Mouse (Mus musculus): ENCODE data around the gene Zfp784.
"Not testable (repeated sequence)": the region's sequence is repeated elsewhere in the genome, so short reads cannot be mapped to it uniquely, and the experiment has no call there.

Zfp784 gene

GRCm38 (mm10) chr7:5019576-5019975 is 18.7 kb downstream of the Zfp784 start:
- DNase-seq, result not testable (repeated sequence)

GRCm38 (mm10) chr7:5017931-5018330 is 20.3 kb downstream of the Zfp784 start:
- no peak for DNase-seq

GRCm38 (mm10) chr7:5017352-5017751 is 20.9 kb downstream of the Zfp784 start:
- peak; percentile 57 for DNase-seq

- DNase-seq, result no peak
Observed at GRCm38 (mm10) chr7:5016920-5017319, 21.3 kb downstream of the Zfp784 start.

- no peak for DNase-seq
Observed at GRCm38 (mm10) chr7:5016057-5016456, 22.2 kb downstream of the Zfp784 start.

- peak; percentile 99 for DNase-seq
Observed at GRCm38 (mm10) chr7:5015118-5016001, 22.9 kb downstream of the Zfp784 start, which contains the start of gene Gm44973. Gene Gm44973 (plus strand): TSS chr7:5015496.

GRCm38 (mm10) chr7:5014251-5015117 is 23.8 kb downstream of the Zfp784 start, which contains the start of the genes Zfp524 and Fiz1:
Gene Zfp524 (plus strand): TSS chr7:5014415.
Gene Fiz1 (minus strand): TSS chr7:5014697.
- peak; percentile 98 for DNase-seq

- no peak for DNase-seq
Observed at GRCm38 (mm10) chr7:5012681-5013513, 25.3 kb downstream of the Zfp784 start.

GRCm38 (mm10) chr7:5008229-5008628 is 30.0 kb downstream of the Zfp784 start:
- no peak for DNase-seq

GRCm38 (mm10) chr7:5002876-5003275 is 35.4 kb downstream of the Zfp784 start:
- not testable (repeated sequence) for DNase-seq

- DNase-seq, result peak; percentile 53
Observed at GRCm38 (mm10) chr7:4999876-5000275, 38.4 kb downstream of the Zfp784 start.

- DNase-seq, result no peak
Observed at GRCm38 (mm10) chr7:4996934-4997333, 41.3 kb downstream of the Zfp784 start.

GRCm38 (mm10) chr7:4996003-4996895 is 42.0 kb downstream of the Zfp784 start, which contains the start of gene Zfp579:
Gene Zfp579 (minus strand): TSS chr7:4996158.
- peak; percentile 93 for DNase-seq

- no peak for DNase-seq
Observed at GRCm38 (mm10) chr7:4995268-4996002, 42.8 kb downstream of the Zfp784 start.

GRCm38 (mm10) chr7:4993999-4994788 is 44.1 kb downstream of the Zfp784 start:
- no peak for DNase-seq

- peak; percentile 13 for DNase-seq
Observed at GRCm38 (mm10) chr7:4993347-4993998, 44.8 kb downstream of the Zfp784 start.

- DNase-seq, result no peak
Observed at GRCm38 (mm10) chr7:4988250-4988649, 50.0 kb downstream of the Zfp784 start.
